Mouse (Mus musculus) right cerebral cortex, postnatal 4 days (tissue): ENCODE data around the gene Madd.
A peak's percentile ranks its signal among the peaks of the same experiment; 100 is the strongest.
"Not testable (repeated sequence)": the region's sequence is repeated elsewhere in the genome, so short reads cannot be mapped to it uniquely, and the experiment has no call there.

Source experiments
- DNase-seq: peaks from one replicate; pipeline ENCODE4 v3.0.0-alpha.2; 2022

The Madd gene

GRCm38 (mm10) chr2:91121011-91121410 is 62.6 kb downstream of the Madd start:
- no peak for DNase-seq

- no peak for DNase-seq
These were observed 63.4 kb downstream of the Madd start for GRCm38 (mm10) chr2:91120261-91120671.

- no peak for DNase-seq
These were observed 64.1 kb downstream of the Madd start for GRCm38 (mm10) chr2:91119551-91119950.

- no peak for DNase-seq
These were observed 64.6 kb downstream of the Madd start for GRCm38 (mm10) chr2:91119061-91119460.

- no peak for DNase-seq
These were observed 65.0 kb downstream of the Madd start for GRCm38 (mm10) chr2:91118647-91119046.

GRCm38 (mm10) chr2:91117585-91118275 is 65.9 kb downstream of the Madd start, which contains the start of gene Mybpc3:
Mybpc3 (plus strand) TSS chr2:91118144.
- DNase-seq, result no peak

DNA sequence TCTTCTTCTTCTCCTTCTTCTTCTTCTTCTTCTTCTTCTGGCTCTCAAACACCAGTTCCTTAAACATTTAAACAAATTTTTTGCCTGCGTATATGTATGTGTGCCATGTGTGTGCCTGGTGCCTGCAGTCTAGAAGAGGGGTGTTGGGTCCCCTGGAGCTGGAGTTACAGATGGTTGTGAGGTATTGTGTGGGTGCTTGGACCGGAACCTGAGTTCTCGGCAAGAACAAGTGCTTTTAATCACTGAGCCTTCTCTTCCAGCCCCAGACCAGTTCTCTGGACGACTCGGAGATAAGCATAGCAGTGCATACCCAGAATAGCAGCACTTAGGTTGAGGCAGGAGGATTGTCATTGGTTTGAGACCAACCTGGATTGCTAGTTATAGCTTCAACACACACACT is 66.8 kb downstream of the Madd start:
- no peak for DNase-seq

DNA sequence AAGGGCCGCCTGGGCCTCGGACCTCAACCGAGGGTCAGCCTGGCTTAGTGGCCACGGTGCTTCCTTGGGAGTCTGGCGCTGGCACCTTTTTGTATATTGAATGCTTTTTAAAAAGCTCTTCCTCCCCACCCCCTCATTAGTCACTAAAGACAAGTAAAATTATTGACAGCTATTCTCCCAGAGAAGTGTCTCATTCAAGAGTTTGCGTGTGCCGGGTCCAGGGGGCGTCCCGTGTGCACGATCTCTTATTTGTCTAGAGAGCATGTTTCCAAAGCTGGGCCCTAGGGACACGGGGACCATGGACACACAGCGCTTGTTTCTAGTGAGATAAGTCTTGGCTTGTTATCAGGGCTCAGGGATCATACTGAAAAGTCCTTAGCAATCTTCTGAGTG is 68.1 kb downstream of the Madd start:
- DNase-seq, result no peak

GRCm38 (mm10) chr2:91114781-91115577 is 68.7 kb downstream of the Madd start:
- DNase-seq, result peak; percentile 86

DNA sequence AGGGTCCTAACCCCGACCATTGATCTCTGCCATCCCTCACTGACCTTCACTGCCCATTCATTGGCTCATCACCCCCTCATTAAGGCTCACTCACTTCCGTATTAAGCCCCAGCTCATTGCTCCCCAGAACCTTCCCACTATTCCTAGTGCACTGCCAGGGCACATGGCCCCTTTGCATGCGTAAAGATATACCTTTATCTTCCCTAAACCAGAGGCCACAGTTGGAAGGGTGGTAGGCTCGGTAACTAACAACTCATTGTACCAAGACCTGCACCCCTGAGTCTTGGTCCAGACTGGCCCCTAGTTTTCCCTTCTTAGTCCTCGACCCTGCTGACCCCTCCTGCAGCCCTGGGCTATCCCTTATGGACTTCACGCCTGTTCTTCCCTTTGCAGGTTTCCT is 69.8 kb downstream of the Madd start:
- no peak for DNase-seq

DNA sequence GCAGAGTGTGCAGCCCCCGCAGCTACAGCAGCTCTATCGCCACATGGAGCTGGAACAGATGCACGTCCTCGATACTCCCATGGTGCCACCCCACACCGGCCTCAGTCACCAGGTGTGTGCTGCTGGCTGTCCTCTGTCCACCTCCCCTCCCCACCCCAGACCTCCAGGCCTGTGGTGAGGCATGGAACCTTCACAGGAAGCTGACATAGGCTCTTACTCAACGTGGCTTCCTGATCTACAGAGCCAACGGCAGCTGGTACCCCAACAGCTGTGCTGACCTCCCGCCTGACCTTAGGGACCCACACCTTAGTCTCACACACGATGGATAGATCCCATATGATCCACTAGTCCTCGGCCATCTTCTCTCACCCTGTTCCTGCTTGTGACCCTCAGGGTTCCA is 70.3 kb downstream of the Madd start:
- DNase-seq, result no peak

- DNase-seq, result no peak
These were observed 71.1 kb downstream of the Madd start for GRCm38 (mm10) chr2:91112491-91112890.

DNA sequence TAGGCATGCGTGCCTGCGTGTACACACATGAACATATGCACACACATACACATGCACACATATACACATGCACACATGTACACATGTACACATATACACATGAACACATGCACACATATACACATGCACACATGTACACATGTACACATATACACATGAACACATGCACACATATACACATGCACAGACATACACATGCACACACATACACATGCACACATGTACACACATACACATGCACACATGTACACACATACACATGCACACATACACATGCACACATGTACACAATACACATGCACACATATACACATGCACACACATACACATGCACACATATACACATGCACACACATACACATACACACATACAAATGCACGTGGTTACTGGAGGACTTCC is 71.8 kb downstream of the Madd start:
- not testable (repeated sequence) for DNase-seq

- no peak for DNase-seq
These were observed 73.2 kb downstream of the Madd start for GRCm38 (mm10) chr2:91110429-91110828.

DNA sequence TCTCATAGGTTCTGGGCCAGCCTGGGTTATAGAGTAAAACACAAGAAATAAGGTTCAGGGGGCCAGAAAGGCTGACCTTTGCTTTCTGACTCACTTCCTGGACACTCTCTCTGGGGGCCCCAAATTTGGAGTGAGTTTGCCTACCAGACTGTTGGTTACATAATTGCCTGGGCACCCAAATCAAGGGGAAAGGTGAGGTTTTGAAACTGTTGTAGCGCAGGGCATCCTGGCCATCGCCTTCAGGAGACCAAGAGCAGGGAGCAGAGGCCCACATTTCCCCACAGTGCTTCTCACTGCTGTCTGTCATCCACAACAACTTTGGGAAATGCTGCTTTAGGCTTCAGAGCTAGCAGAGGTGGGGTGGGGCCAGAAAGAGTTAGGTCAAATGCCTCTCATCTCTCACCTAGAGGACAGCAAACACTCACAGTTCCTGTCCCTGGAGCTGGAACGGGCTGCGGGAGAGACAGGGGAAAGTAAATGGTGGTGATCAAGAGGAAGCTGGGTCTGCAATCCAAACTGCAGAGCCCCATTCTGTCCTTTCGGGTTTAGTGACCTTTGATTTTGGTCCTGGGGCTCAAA is 73.7 kb downstream of the Madd start:
- DNase-seq, result no peak

- no peak for DNase-seq
These were observed 74.4 kb downstream of the Madd start for GRCm38 (mm10) chr2:91109241-91109640.

GRCm38 (mm10) chr2:91108156-91108555 is 75.5 kb downstream of the Madd start:
- DNase-seq, result no peak

DNA sequence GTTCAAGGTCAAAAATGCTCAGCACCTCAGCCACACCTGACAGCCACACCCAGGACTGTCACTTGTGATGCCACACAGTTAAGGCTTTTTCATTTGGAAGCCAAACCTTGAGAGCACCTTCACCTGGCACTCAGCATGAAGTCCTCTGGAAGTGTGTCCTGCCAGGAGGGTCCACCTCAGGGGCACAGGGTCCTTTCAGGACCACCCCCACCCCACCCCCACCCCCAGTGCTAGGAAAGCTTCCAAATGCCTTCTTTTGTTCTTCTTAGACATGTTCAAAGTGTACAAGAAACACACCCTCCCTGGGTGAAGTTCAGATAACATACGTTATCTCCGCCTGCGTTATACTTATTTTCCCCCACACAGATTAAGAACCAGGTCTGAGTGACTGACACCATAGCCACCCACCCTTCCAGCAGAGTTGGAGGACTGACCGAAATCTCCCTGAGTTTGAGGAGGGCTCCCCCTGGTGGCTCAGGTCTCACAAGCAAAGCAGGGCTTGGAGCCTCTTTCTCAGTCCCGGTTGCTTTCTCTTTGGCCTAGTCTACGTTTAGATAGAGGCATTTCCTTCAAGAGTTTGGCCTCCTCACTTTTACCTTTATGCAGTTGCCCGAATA is 82.4 kb downstream of the Madd start:
- DNase-seq, result peak; percentile 99

- no peak for DNase-seq
These were observed 85.5 kb downstream of the Madd start for GRCm38 (mm10) chr2:91098156-91098555.

DNA sequence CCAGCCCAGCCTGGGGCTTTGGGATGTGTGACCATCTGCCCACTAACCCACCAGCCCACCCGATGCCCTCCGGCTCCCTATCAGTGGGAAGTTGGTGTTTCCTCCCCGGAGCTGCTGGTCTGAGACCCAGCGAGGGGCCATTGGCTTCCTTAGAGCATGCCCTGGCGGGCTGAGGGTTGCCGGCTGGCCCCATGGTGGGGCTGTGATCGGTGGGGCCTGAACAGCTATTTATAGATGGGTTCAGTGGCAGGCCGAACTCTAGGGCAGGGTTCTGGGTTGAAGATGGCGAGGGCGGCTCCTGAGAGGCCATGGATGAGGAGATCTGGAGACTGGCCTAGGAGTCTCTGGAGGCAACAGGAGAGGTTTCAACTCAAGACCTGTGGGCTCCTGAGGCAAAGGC is 86.6 kb downstream of the Madd start:
- DNase-seq, result no peak

- DNase-seq, result no peak
These were observed 87.1 kb downstream of the Madd start for GRCm38 (mm10) chr2:91096524-91096923.

DNA sequence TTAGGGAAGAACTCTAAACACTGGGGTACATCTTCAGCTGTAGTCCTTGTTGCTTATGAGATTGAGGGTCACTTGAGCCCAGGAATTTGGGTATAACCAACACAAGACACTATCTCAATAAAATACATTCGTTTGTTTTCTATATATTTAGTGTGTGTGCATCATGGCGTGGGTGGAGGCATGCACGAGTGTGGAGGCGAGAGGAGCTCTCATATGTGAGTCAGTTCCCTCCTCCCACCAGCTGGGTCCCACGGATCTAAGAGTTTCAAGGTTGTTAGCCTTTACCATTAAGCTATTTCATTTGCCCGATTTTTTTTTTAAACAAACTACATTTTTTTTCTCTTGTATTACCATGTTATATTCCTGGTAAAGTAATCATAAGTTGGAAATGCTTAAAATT is 92.8 kb downstream of the Madd start:
- DNase-seq, result no peak

- DNase-seq, result no peak
These were observed 93.4 kb downstream of the Madd start for GRCm38 (mm10) chr2:91090208-91090607.

DNA sequence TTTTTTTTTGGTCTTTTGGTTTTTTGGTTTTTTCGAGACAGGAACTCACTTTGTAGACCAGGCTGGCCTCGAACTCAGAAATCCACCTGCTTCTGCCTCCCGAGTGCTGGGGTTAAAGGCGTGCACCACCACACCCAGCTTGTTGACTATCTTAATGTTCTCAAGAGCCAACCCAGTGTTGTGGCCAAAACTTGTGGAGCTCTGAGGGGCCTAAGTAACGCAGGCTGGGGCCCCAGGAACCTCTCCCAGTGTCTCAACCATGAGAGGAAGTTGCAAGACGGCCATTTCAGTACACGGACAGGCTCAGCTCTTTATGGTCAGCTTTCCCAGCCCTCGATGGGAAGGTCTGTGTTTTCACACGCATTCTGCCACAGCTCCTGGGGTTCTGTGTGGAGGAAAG is 94.7 kb downstream of the Madd start:
- DNase-seq, result no peak
